Mouse (Mus musculus) gonadal fat pad, adult 2 months (tissue): ENCODE measurements around the gene Dync2li1. TPM values are rescaled to one million over a fixed set of nuclear protein-coding genes. Genes with fewer than 3 reads are reported as not detected.

Experiments used
- DNase-seq: peaks from one replicate; pipeline ENCODE4 v3.0.0-alpha.2; 2012; ENCODE audit warnings: low read depth
- polyA plus RNA-seq: library from polyadenylated mRNA; depleted of rRNA; stranded (reverse); fragments of >200 nt; gene quantifications from 2 replicates; pipeline ENCODE4 v1.2.3, GENCODE M21; 2012; rRNA removed

The Dync2li1 gene
- polyA plus RNA-seq, 1 experiment = 4.9 TPM

DNA sequence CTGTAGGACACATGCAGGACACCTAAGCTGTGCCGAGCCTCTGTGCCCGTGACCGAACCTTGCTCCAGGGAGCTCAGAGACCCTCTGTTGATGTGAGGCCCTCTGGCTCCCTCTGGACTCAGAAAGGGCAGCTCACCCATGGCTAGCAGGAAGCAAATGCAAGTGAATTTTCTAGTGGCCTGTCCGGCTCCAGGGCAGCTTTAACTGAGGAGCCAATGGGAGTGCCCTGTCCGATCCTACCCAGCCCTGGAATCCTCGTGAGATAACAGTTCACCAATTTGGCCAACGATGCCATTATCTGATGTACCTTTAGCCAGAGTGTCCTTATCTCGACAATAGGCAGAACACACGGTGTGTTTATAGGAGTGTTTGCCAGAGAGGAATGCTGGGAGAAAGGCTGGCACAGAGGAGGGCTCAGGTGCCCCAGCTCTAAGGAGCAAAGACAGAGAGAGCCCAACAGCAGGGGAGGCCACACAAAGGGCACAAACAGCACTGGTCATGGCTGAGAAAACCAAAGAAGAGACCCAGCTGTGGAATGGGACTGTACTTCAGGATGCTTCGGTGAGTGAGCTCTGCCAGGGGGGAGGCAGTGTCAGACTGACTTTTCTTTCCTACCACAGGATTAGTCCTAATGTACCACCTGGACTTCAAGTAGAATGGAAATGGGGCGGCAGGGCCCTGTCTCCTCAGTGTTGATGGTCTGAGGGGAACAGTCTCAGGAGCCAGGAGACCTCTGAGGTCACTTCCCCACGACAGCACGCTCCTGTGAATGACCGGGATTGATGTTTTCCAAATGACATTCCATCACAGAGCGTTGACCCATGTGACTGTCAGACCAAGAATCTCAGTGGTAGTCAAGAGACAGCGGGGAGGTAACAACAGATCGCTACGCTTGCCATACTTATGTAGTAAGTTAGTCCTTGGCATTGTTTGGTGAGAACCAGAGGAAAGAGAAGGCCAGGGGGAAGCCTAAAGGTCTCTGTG is 56.7 kb downstream of the Dync2li1 start, which contains the start of gene Abcg5:
Gene Abcg5 (minus strand): TSS at position 278 of the 984 bp plus-strand sequence.
- no peak for DNase-seq

DNA sequence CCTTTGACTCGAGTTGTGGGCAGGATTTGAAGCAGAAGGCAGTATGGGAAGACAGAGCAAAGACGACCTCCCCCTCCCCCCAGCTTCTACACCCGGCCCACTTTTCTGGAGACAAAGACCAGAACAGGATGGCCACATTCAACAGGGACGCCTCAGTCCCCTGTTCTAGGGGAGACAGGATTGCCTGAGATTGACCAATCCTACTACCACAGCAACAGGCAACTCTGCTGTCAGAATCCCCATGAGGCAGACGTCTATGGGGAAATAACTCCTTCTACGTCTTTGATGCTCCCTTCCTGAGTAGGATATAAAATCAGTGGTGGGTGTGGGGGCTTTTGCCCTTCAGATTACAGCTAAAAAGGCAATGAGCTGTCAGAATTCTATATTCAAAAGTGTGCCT is 58.0 kb downstream of the Dync2li1 start:
- no peak for DNase-seq

DNA sequence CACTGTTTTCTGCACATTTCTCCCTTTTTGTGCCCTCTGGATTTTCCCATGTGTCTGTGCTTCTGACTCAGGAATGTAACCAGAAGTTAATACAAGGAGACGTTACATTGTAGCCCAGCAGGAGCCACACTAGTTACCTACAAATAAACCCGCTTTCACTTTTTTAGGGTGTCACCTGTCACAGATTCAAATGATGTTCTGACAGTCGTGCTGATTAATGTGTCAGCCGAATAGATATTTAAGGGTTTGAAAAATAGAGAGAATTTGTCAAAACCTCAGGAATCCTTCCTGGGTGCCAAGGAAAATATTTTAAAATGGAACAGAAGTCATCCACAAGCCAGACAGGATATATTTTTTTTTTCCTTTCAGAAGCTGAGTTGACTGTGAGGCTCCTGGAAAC is 59.0 kb downstream of the Dync2li1 start:
- no peak for DNase-seq

DNA sequence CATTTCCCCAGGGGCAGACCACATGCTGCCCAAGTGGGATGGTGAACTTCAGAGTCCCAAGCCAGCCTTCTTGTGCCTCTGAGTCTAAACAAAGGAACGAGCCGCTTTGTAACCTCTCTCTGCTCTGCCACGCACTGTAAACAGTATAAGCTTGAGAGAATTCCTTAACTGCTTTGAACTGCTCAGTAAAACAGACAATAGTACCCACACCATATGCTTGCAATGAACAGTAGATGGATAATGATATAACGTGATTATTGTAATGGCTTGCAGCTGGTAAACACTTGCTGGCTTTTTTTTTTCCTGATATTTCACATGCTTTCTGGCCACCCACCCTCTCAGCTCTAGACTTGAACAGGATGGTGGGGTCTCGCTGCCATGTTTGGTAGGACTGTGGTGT is 61.7 kb downstream of the Dync2li1 start:
- no peak for DNase-seq

DNA sequence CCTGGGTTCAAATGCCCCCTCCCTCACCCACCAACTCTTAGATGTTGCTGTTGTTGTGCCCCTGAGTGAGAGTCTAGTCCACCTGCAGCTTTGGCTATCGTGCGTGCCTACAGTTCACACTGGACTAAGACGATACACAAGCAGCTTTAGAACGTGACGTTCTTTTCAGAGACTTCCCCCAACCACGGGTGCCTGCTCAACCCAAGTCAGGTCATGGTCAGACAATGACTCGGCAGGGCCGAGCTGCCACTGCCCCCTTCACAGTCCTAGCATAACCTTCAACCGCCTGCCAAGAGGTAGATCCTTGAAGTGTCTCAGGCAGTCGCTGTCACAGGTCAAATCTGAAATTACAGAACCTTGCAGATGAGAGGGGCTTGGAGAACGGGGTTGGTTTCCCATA is 62.5 kb downstream of the Dync2li1 start:
- DNase-seq = no peak

DNA sequence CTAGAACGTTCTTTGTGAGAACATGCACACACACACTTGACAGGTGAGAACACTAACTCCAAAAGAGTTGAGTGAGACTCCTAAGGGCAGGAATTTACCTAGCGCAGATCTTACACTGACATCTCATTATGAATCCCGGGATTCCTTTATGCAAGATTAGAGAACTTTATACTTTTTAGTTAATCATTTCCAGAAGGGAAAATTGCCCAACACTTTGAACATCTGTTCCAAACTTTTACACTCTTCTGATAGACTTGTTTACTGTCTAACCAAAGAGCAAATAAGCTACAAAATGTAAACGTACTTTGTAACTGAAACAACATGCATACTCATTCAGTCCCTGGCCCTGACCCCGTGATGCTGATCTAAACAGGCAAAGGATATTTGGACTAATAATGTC is 63.0 kb downstream of the Dync2li1 start:
- no peak for DNase-seq

DNA sequence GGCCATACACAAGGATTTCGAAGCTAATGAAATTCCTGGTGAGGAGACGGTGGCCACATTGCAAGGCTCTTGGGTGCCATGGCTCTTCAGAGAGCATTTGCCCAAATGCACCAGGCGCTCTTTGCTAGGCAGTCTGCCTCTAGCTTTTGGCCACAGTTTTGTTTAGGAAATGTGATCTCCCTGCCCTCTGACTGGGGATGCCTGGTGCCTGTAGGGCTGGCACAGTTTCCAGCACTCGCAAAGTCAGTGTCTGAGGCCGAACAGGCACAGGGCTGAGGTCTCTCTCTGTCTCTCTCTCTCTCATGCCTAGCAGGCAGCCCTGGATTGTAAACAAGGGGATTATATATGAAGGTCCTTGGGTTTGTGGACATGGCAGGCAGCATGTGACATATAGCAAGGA is 63.8 kb downstream of the Dync2li1 start:
- DNase-seq = no peak

DNA sequence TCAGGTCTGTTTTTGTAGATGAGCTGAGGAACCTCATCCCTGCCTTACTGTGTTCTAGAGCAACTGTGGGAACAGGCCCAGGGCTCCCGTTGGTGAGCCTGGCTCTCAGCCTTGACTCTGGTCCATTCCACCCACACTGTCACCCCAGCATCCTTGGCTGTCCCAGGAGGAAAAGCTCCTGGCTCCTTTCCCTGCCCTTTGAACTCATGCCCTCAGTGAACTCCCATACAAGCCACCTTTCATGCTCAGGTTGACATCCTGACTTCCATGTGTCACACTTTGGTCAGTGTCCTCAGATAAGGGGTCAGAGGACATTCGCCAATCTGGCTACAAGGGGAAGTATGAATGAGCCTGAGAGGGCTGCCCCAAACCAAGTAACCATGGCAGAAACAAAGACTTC is 67.4 kb downstream of the Dync2li1 start:
- no peak for DNase-seq

DNA sequence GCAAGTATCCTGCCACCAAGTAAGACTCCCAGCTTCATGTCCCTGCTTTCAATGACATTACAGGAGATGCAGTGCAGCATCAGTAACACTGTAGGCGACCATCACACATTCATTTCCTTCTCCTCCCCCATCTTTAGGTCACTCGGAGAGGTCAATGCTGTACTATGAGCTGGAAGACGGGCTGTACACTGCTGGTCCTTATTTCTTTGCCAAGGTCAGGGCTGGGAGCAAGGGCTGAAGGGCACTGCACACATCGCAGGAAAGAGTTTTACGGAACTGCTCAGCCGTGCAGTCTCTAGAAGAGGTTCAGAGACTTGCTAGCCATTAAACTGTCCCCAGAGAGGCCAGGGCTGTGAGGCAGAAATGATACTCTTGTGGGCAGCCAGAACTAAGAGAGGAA is 70.2 kb downstream of the Dync2li1 start:
- no peak for DNase-seq

DNA sequence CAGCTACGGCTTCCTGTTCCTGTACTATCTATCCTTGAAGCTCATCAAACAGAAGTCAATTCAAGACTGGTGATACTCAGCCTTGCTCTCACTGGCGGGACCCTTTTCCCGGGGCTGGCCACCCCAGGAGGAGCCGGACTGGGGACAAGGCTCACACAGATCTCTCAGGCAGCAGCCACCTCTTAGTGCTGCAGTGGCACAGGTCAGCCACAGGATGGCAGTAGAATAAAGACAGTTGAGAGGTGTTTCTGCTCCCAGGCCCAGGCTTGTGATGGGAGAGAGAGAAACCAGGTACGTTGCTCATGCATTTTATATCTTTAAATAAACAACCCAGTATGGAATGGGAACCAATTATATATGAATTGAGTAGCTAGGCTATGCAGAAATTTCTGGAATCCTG is 72.4 kb downstream of the Dync2li1 start:
- DNase-seq = no peak

Other genes with a start within 250 kb of the Dync2li1 start
- 13.7 and 22.4 TPM in 2 replicates for gene Thada, start 160.3 kb upstream of the Dync2li1 start, polyA plus RNA-seq
- gene Plekhh2, start 114.6 kb upstream of the Dync2li1 start, polyA plus RNA-seq = 5.6 and 5.8 TPM in 2 replicates
- gene Abcg8, start 49.8 kb downstream of the Dync2li1 start, polyA plus RNA-seq = 0.35 and 0.37 TPM in 2 replicates
- 1.5 and 1.7 TPM in 2 replicates for gene Abcg5, start 56.5 kb downstream of the Dync2li1 start, polyA plus RNA-seq
- gene Lrpprc, start 164.3 kb downstream of the Dync2li1 start, polyA plus RNA-seq = 8.1 and 9.4 TPM in 2 replicates